Mouse (Mus musculus) bone marrow macrophage, adult 2 months (primary cell): Measurements from ENCODE around the gene Cd164. TPM values are rescaled to one million over a fixed set of nuclear protein-coding genes. Genes with fewer than 3 reads are reported as not detected.

Experiments
- H3K27ac ChIP-seq: 2 replicates; pipeline ENCODE4 v1.5.1; 2012; ENCODE audit warnings: low read depth, low read length; ENCODE audit not compliant: insufficient read depth
- H3K4me1 ChIP-seq: 2 replicates; pipeline ENCODE4 v1.6.1; 2012; ENCODE audit warnings: low read length; ENCODE audit not compliant: control insufficient read depth, insufficient read depth
- H3K4me3 ChIP-seq: 2 replicates; pipeline ENCODE4 v1.5.1; 2012; ENCODE audit warnings: mild to moderate bottlenecking, low read length, moderate library complexity; ENCODE audit not compliant: insufficient read depth
- CTCF ChIP-seq: IDR thresholded peaks from 2 replicates; pipeline ENCODE4 v1.5.1; 2012; ENCODE audit warnings: low read depth, mild to moderate bottlenecking, low read length, moderate library complexity
- POLR2A ChIP-seq: IDR thresholded peaks from 2 replicates; pipeline ENCODE4 v1.6.1; 2012; ENCODE audit warnings: mild to moderate bottlenecking, low read depth, low read length, borderline replicate concordance
- polyA plus RNA-seq: library from polyadenylated mRNA; stranded (reverse); fragments of >200 nt; gene quantifications from 2 replicates; pipeline ENCODE4 v1.2.4, GENCODE M21; 2012; ENCODE audit not compliant: missing spikeins, insufficient read depth, insufficient read length

Cd164 gene
- 54.0 and 57.3 TPM in 2 replicates for polyA plus RNA-seq

DNA sequence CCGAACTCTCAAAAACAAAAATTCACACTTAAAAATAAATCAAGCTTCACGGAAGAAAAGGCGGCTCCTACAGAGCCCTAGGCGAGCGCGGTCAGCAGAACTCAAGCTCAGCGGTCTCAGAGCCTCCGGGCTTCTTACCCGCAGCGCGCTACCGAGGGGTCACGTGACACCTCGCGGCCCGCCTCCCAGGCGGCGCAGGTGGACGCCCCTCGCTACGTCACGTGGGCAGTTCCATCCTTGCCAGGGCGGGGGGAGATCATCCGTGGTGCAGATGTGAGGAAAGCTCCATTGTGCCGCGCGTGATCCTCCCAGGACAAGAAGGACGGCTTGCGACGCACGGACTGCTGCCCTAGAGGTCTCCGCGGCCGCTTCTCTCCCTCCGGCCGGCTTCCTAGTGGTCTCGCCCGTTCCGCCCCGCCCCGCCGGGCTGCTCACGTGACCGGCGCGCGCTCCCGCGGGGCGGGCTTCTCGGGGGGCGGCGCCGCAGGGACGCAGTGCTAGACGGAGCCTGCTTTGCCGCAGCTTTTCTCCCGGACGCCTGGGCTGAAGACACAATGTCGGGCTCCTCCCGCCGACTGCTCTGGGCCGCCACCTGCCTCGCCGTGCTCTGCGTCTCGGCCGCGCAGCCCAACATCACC, at the start of gene Cd164:
Gene Cd164 (plus strand): TSS at position 434 of the 638 bp plus-strand sequence.
- Histone ChIP-seq H3K4me1 (peaks cover 31% of the 10 kb centered on the region), H3K27ac (peak within 1 kb of the TSS; percentile 92), H3K4me3 (peak within 1 kb of the TSS; percentile 86)
- no peak for TF ChIP-seq CTCF
- peak; percentile 65; the same call in 1 of the 2 replicates for TF ChIP-seq POLR2A

DNA sequence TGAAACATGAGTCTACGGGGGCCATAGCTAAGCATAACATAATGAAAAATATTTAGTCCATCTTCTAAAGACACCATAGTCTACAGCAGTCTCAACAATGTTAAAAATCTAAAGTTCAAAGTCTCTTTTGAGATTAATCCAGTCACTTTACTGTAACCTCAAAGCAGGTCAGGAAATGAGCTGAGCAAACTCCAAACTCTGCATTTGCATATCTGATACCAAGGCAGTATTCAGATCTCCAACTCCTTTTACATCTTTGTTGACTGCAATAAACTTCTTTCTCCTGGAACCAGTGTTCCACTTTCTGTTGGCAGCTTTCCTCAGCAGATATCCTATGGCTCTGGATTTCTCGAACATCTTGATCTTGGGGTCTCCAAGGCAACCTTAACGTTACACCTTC, 48.5 kb upstream of the Cd164 start:
- H3K27ac ChIP-seq, result no peak overlapping the region
- H3K4me1 ChIP-seq, result peaks cover 27% of the 10 kb centered on the region
- H3K4me3 ChIP-seq, result no peak overlapping the region
- no peak for TF ChIP-seq POLR2A
- no peak for TF ChIP-seq CTCF

GRCm38 (mm10) chr10:41472534-41472933, 46.7 kb upstream of the Cd164 start:
- Histone ChIP-seq H3K4me3 (no peak overlapping the region), H3K4me1 (peaks cover 31% of the 10 kb centered on the region), H3K27ac (peak overlapping the region; percentile 64; the same call in 1 of the 2 replicates)
- TF ChIP-seq CTCF (no peak), POLR2A (no peak)

DNA sequence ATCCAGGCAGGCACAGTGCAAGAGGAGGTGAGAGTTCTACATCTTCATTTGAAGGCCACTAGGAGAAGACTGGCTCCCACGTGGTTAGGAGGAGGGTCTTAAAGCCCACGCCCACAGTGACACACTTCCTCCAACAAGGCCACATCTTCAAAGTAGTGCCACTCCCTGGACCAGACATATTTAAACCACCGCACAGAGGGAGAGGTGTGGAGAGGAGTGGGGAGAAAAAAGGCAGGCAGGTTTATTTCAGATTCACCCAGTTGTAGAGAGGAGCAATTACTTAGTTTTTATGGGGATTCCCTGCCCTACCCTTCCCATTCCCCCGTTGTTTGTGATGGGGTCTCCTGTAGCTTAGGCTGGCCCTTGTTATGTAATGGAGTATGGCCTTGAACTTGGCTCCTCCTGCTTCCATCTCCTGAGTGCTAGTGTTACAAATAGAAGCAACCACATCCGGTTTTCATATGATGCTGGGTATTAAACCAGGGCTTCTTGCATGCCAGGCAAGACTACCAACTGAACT, 46.2 kb upstream of the Cd164 start:
- no peak for TF ChIP-seq CTCF
- TF ChIP-seq POLR2A, result no peak
- no peak overlapping the region for H3K4me3 ChIP-seq
- peak overlapping the region; percentile 64 for H3K27ac ChIP-seq
- H3K4me1 ChIP-seq, result peaks cover 33% of the 10 kb centered on the region

DNA sequence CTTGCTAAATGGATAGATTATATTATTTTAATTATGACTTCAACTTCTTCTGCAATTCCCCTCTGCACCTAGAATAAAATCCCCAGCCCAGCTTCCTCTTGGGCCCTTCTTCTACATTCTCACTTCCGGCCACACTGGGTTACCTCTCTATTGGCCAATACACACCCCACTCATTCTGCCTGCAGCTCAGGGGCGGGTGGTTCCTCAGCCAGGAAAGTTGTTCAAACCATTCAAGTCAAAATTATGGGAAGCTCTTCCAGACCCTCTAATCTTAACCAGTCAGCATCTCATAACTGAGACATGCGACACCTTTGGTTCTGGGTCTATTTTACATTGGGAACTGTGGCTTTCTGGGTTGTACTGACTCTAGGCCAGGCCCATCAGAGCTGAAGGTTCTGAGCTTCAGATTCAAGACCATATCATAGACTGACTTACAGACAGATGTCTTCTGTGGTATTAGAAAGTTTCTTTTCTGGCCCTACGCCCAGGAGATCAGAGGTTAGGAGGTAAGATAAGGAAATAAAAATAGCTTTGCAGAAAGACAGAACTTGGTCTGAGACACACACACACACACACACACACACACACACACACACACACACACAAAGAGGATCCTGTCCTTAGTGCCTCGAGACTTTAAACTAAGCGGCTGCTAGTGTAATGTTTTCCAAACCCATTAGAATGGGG, 45.3 kb upstream of the Cd164 start:
- Histone ChIP-seq H3K4me1 (peaks cover 34% of the 10 kb centered on the region), H3K4me3 (no peak overlapping the region), H3K27ac (peak overlapping the region; percentile 68)
- TF ChIP-seq CTCF (no peak), POLR2A (no peak)

- Histone ChIP-seq H3K27ac (peak overlapping the region; percentile 68), H3K4me3 (no peak overlapping the region), H3K4me1 (peaks cover 34% of the 10 kb centered on the region)
- TF ChIP-seq CTCF (no peak), POLR2A (no peak)
These were observed 44.2 kb upstream of the Cd164 start for GRCm38 (mm10) chr10:41474981-41475391.

- TF ChIP-seq CTCF (no peak), POLR2A (no peak)
- peak within 1 kb of the TSS; percentile 62 for H3K4me3 ChIP-seq
- peak within 1 kb of the TSS; percentile 77 for H3K27ac ChIP-seq
- H3K4me1 ChIP-seq, result peaks cover 34% of the 10 kb centered on the region
These were observed 42.8 kb upstream of the Cd164 start, which contains the start of gene Mical1 for GRCm38 (mm10) chr10:41476171-41477017. TSS of gene Mical1 (plus strand) at chr10:41476314.

GRCm38 (mm10) chr10:41477018-41477277, 42.3 kb upstream of the Cd164 start:
- TF ChIP-seq CTCF (no peak), POLR2A (no peak)
- peak overlapping the region; percentile 77 for H3K27ac ChIP-seq
- H3K4me3 ChIP-seq, result peak overlapping the region; percentile 62
- H3K4me1 ChIP-seq, result peaks cover 34% of the 10 kb centered on the region

- peaks cover 33% of the 10 kb centered on the region for H3K4me1 ChIP-seq
- TF ChIP-seq CTCF, result no peak
These were observed 41.7 kb upstream of the Cd164 start for GRCm38 (mm10) chr10:41477278-41478181.

More at GRCm38 (mm10) chr10:41477278-41478181, 41.7 kb upstream of the Cd164 start:
- H3K27ac ChIP-seq, result peak overlapping the region; percentile 77
- H3K4me3 ChIP-seq, result peak overlapping the region; percentile 62
